Mouse (Mus musculus): Measurements from ENCODE around the gene Chchd6. TPM values are rescaled to one million over a fixed set of nuclear protein-coding genes. Genes with fewer than 3 reads are reported as not detected.
A peak's percentile ranks its signal among the peaks of the same experiment; 100 is the strongest.

Gene Chchd6
- polyA plus RNA-seq, 1 experiment from 2014 or later = 48.9 TPM

- Histone ChIP-seq H3K36me3 (no peaks in the 10 kb centered on the region), H3K9ac (no peak overlapping the region), H3K9me3 (no peaks in the 10 kb centered on the region), H3K4me1 (no peaks in the 10 kb centered on the region), H3K27me3 (no peaks in the 10 kb centered on the region), H3K27ac (no peak overlapping the region), H3K4me3 (no peak overlapping the region), H3K4me2 (no peak overlapping the region)
- ATAC-seq (ENCODE audit: insufficient number of reproducible peaks, low FRiP score, low TSS enrichment, low read depth) = no peak
- WGBS = 73% methylated on average over 1 of the region's 1 CpGs
Observed at GRCm38 (mm10) chr6:89424461-89424860, 171.0 kb downstream of the Chchd6 start.

DNA sequence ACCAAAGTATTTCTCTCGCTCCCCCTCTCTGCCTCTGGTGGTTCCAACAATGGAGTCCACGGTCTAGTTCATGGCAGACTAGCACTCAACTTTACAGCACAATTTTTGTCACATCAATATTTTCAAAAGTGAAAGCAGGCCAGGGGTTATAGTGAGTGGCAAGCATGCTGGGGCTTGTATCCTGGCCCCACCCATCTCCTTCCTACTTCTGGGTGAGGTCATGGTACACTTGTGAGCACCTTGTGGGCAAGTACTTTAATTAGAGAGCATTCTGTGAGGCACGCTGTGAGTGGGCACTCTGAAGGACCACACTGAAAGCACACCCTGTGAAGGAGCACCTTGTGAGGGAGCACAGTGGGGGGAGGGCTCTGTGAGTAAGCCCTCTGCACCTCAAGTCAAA lies 172.8 kb downstream of the Chchd6 start:
- Histone ChIP-seq H3K9me3 (no peaks in the 10 kb centered on the region), H3K27ac (no peak overlapping the region), H3K36me3 (no peaks in the 10 kb centered on the region), H3K4me2 (no peak overlapping the region), H3K27me3 (no peaks in the 10 kb centered on the region), H3K4me1 (no peaks in the 10 kb centered on the region), H3K4me3 (no peak overlapping the region), H3K9ac (no peak overlapping the region)
- 69% methylated on average over 3 of the region's 3 CpGs for WGBS
- ATAC-seq (ENCODE audit: insufficient number of reproducible peaks, low FRiP score, low TSS enrichment, low read depth) = no peak; the same call in 1 of the 2 replicates

GRCm38 (mm10) chr6:89421922-89422321 lies 173.5 kb downstream of the Chchd6 start:
- no peak for ATAC-seq (ENCODE audit: insufficient number of reproducible peaks, low FRiP score, low TSS enrichment, low read depth)
- H3K27ac ChIP-seq = no peak overlapping the region

GRCm38 (mm10) chr6:89421503-89421902 lies 173.9 kb downstream of the Chchd6 start:
- Histone ChIP-seq H3K4me2 (no peak overlapping the region), H3K9me3 (no peaks in the 10 kb centered on the region), H3K27ac (no peak overlapping the region), H3K4me1 (no peaks in the 10 kb centered on the region), H3K9ac (no peak overlapping the region), H3K36me3 (no peaks in the 10 kb centered on the region), H3K27me3 (no peaks in the 10 kb centered on the region), H3K4me3 (no peak overlapping the region)
- no peak for ATAC-seq (ENCODE audit: insufficient number of reproducible peaks, low FRiP score, low TSS enrichment, low read depth)
- 78% methylated on average over 6 of the region's 6 CpGs for WGBS

More at GRCm38 (mm10) chr6:89421922-89422321, 173.5 kb downstream of the Chchd6 start:
- H3K9ac ChIP-seq = no peak overlapping the region
- 75% methylated on average over 3 of the region's 3 CpGs for WGBS
- H3K9me3 ChIP-seq = no peaks in the 10 kb centered on the region
- no peak overlapping the region for H3K4me3 ChIP-seq
- no peaks in the 10 kb centered on the region for H3K4me1 ChIP-seq
- no peaks in the 10 kb centered on the region for H3K27me3 ChIP-seq
- H3K36me3 ChIP-seq = no peaks in the 10 kb centered on the region
- H3K4me2 ChIP-seq = no peak overlapping the region

DNA sequence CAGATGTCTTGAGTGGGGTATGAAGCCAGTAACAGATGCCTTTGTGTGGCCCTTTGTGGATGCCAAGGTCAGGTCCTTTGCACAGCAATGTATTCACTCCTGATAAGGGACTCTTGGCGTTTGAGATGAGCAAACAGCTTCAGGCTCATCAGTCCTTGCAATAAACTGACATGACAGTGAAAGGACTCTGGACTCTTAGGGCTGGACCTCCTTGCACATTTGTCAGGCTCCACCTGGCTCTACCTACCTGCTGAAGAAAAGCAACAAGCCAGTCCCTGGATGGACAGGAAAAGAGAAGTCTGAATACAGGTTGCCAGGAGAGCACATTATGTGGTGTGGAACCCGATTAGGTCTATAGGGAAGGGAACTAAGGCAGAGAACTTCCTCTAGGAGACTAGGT lies 174.7 kb downstream of the Chchd6 start:
- no peak for ATAC-seq (ENCODE audit: insufficient number of reproducible peaks, low FRiP score, low TSS enrichment, low read depth)
- no peak overlapping the region for H3K9ac ChIP-seq
- no peaks in the 10 kb centered on the region for H3K9me3 ChIP-seq
- H3K4me2 ChIP-seq = no peak overlapping the region
- H3K4me1 ChIP-seq = no peaks in the 10 kb centered on the region
- 83% methylated on average over 2 of the region's 2 CpGs for WGBS
- no peaks in the 10 kb centered on the region for H3K27me3 ChIP-seq
- H3K27ac ChIP-seq = no peak overlapping the region
- no peaks in the 10 kb centered on the region for H3K36me3 ChIP-seq
- no peak overlapping the region for H3K4me3 ChIP-seq

GRCm38 (mm10) chr6:89420110-89420509 lies 175.3 kb downstream of the Chchd6 start:
- no peak overlapping the region for H3K9ac ChIP-seq
- no peaks in the 10 kb centered on the region for H3K9me3 ChIP-seq
- H3K4me3 ChIP-seq = no peak overlapping the region
- no peak overlapping the region for H3K27ac ChIP-seq
- no peak overlapping the region for H3K4me2 ChIP-seq
- no peaks in the 10 kb centered on the region for H3K36me3 ChIP-seq
- no peaks in the 10 kb centered on the region for H3K27me3 ChIP-seq
- ATAC-seq (ENCODE audit: insufficient number of reproducible peaks, low FRiP score, low TSS enrichment, low read depth) = no peak
- H3K4me1 ChIP-seq = no peaks in the 10 kb centered on the region

DNA sequence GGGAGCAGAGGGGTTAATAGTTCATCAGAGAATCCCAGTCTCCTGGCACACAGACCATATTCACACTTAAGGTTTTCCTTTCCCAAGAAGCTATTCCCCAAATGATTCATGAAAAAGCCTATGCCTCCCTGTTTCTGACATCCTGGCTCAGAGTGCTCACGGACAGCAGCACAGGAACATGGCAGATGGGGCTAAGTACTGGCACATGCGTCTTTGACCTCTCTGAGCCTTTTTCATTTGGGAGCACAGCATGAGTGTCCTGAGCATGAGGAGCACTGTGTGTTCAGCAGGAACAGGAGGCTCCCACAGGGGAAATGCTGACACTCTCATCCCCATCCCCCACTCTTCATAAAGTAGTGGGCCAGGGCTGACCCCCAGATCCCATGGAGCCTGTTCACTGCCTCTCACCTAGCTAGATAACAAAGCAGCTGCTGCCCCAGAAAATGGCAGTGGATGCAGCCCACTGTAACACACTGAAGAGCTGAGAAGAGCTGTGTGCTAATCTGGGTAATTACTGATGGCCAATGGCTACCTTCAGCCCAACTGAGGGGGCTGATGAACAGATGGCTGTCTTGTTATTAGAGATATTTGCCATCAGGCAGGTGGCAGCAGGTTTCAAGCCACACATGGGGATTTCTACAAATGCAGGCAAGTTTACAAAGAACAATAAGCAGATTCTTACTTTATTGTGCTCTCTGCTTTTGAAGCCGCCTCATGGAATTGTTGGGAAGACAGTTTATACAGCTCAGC lies 176.2 kb downstream of the Chchd6 start:
- Histone ChIP-seq H3K27me3 (no peaks in the 10 kb centered on the region), H3K27ac (no peak overlapping the region), H3K9me3 (no peaks in the 10 kb centered on the region), H3K4me2 (no peak overlapping the region), H3K36me3 (no peaks in the 10 kb centered on the region), H3K4me1 (no peaks in the 10 kb centered on the region), H3K9ac (no peak overlapping the region), H3K4me3 (no peak overlapping the region)
- ATAC-seq (ENCODE audit: insufficient number of reproducible peaks, low FRiP score, low TSS enrichment, low read depth) = no peak
- 82% methylated on average over 3 of the region's 3 CpGs for WGBS

DNA sequence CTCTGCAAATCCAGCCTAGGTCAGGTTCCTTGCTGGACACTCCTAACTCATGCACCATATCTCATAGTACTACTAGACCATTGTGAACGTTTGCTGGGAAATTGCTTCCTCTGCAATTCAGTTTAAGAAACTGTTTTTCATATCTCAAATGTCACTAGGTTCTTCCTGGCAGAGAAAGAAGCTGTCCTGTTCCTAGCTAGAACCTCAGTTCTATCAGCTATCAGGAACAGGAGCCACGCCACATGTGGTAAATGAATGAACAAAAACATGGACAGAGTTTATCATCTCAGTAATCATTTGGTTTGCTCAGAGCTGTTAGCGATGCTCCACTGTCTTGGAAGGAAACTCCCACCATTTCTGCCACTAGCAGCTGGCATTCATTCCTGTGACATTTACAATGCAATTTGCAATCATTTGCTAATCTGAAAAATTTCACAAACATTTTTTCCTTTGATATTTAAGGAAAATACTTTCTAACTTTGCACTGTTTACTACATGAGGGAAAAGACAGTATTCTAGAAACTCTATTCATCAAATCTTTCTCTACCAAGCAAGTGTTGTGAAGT lies 179.3 kb downstream of the Chchd6 start:
- Histone ChIP-seq H3K4me2 (no peak overlapping the region), H3K4me3 (no peak overlapping the region), H3K27me3 (no peaks in the 10 kb centered on the region), H3K4me1 (peaks cover 5% of the 10 kb centered on the region; the same call in 1 of the 2 replicates), H3K27ac (no peak overlapping the region), H3K36me3 (no peaks in the 10 kb centered on the region), H3K9me3 (no peaks in the 10 kb centered on the region), H3K9ac (no peak overlapping the region)
- ATAC-seq (ENCODE audit: insufficient number of reproducible peaks, low FRiP score, low TSS enrichment, low read depth) = no peak
- WGBS = 73% methylated on average over 3 of the region's 3 CpGs

DNA sequence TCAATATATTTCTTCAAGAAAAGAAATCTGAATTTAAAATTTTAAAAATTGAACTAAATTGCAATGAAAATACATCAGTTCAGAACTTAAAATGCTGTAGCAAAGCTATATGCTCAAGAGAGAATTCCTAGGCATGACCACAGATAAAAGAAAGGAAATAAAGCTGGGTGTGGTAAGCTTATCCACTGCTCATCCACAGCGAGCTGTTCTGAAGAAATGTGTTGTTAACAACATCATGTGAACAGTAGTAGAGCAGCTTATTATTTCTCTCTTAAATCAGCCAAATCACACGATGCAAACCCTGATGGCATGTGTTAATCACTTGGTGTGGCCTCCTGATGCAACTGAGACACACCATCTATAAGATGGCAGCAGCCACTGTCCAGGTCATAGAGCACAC lies 180.4 kb downstream of the Chchd6 start:
- WGBS = 67% methylated on average over 2 of the region's 2 CpGs
- H3K9me3 ChIP-seq = no peaks in the 10 kb centered on the region
- H3K9ac ChIP-seq = no peak overlapping the region
- H3K27me3 ChIP-seq = no peaks in the 10 kb centered on the region
- peaks cover 5% of the 10 kb centered on the region; the same call in 1 of the 2 replicates for H3K4me1 ChIP-seq
- no peak overlapping the region for H3K4me3 ChIP-seq
- no peak for ATAC-seq (ENCODE audit: insufficient number of reproducible peaks, low FRiP score, low TSS enrichment, low read depth)
- H3K4me2 ChIP-seq = no peak overlapping the region
- no peak overlapping the region for H3K27ac ChIP-seq
- no peaks in the 10 kb centered on the region for H3K36me3 ChIP-seq

- Histone ChIP-seq H3K4me2 (no peak overlapping the region), H3K27me3 (no peaks in the 10 kb centered on the region), H3K9ac (no peak overlapping the region), H3K36me3 (no peaks in the 10 kb centered on the region), H3K9me3 (no peaks in the 10 kb centered on the region), H3K27ac (no peak overlapping the region), H3K4me3 (no peak overlapping the region), H3K4me1 (peaks cover 5% of the 10 kb centered on the region; the same call in 1 of the 2 replicates)
- 67% methylated on average over 4 of the region's 4 CpGs for WGBS
- ATAC-seq (ENCODE audit: insufficient number of reproducible peaks, low FRiP score, low TSS enrichment, low read depth) = no peak
Observed at GRCm38 (mm10) chr6:89414126-89414525, 181.3 kb downstream of the Chchd6 start.

DNA sequence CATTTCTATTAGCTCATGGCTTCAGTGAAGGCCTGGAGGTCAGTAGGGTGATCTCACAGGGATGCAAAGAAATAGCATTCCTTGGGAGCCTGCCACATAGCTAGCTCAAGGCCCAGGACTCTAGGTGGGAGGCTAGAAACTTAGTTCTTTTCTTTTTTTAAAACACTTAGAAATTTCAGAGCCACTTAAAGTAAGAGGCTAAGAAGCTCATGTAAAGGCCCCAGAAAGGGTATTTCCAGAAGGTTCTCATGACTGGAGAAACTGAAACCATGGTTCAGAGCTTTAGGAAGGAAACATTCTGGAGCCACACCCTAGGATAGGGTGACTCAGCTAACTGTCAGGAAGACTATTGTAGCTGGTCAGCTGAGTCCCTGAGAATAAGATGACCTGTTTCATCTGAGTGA lies 182.0 kb downstream of the Chchd6 start:
- ATAC-seq (ENCODE audit: insufficient number of reproducible peaks, low FRiP score, low TSS enrichment, low read depth) = no peak
- Histone ChIP-seq H3K9ac (no peak overlapping the region), H3K36me3 (no peaks in the 10 kb centered on the region), H3K4me2 (no peak overlapping the region), H3K27me3 (no peaks in the 10 kb centered on the region), H3K27ac (peak overlapping the region; percentile 54; the same call in 1 of the 2 replicates), H3K9me3 (no peaks in the 10 kb centered on the region), H3K4me3 (no peak overlapping the region), H3K4me1 (peaks cover 5% of the 10 kb centered on the region; the same call in 1 of the 2 replicates)

- ATAC-seq (ENCODE audit: insufficient number of reproducible peaks, low FRiP score, low TSS enrichment, low read depth) = no peak
Observed at GRCm38 (mm10) chr6:89412562-89412961, 182.9 kb downstream of the Chchd6 start.

More at GRCm38 (mm10) chr6:89412562-89412961, 182.9 kb downstream of the Chchd6 start:
- H3K9me3 ChIP-seq = no peaks in the 10 kb centered on the region
- 61% methylated on average over 1 of the region's 1 CpGs for WGBS
- no peaks in the 10 kb centered on the region for H3K36me3 ChIP-seq
- H3K9ac ChIP-seq = no peak overlapping the region
- no peak overlapping the region for H3K27ac ChIP-seq
- peaks cover 5% of the 10 kb centered on the region; the same call in 1 of the 2 replicates for H3K4me1 ChIP-seq
- H3K4me2 ChIP-seq = no peak overlapping the region
- H3K4me3 ChIP-seq = no peak overlapping the region
- no peaks in the 10 kb centered on the region for H3K27me3 ChIP-seq
